Mouse (Mus musculus) G1E (cell line): ENCODE measurements around the gene Fam133b. TPM values are rescaled to one million over a fixed set of nuclear protein-coding genes. Genes with fewer than 3 reads are reported as not detected.

Experiments used
- ATAC-seq: 2 replicates; pipeline ENCODE4 v1.8.0; 2016; ENCODE audit warnings: mild to moderate bottlenecking; ENCODE audit not compliant: insufficient number of reproducible peaks, poor library complexity, low FRiP score, severe bottlenecking; ENCODE audit errors: extremely low read depth
- DNase-seq: peaks from one replicate; pipeline ENCODE4 v3.0.0; 2012; ENCODE audit warnings: low spot score
- H3K27me3 ChIP-seq: 2 replicates; pipeline ENCODE4 v1.6.1; 2012; ENCODE audit warnings: mild to moderate bottlenecking, low read length, inconsistent platforms; ENCODE audit not compliant: insufficient read depth
- H3K36me3 ChIP-seq: replicated peaks from 2 replicates; pipeline ENCODE3; 2012; ENCODE audit warnings: mild to moderate bottlenecking, inconsistent platforms
- H3K4me1 ChIP-seq: 2 replicates; pipeline ENCODE4 v1.6.1; 2012; ENCODE audit warnings: low read depth, low read length, inconsistent platforms, mixed read lengths; ENCODE audit not compliant: insufficient read depth
- H3K4me3 ChIP-seq: 2 replicates; pipeline ENCODE4 v1.5.1; 2012; ENCODE audit warnings: low read depth, mild to moderate bottlenecking, inconsistent platforms, low read length, moderate library complexity, mixed read lengths
- H3K9me3 ChIP-seq: replicated peaks from 2 replicates; pipeline ENCODE4 v1.6.1; 2012; ENCODE audit warnings: inconsistent platforms
- CTCF ChIP-seq: IDR thresholded peaks from 2 replicates; pipeline ENCODE4 v1.5.1; 2012; ENCODE audit warnings: low read depth, low read length, inconsistent platforms, mixed read lengths
- GATA1 ChIP-seq: IDR thresholded peaks from 2 replicates; pipeline ENCODE4 v1.6.1; 2012; ENCODE audit warnings: borderline replicate concordance, low read length, inconsistent platforms, mixed read lengths
- GATA2 ChIP-seq: IDR thresholded peaks from 2 replicates; pipeline ENCODE4 v1.6.1; 2012; ENCODE audit warnings: low read depth, low read length, inconsistent platforms, borderline replicate concordance
- POLR2AphosphoS5 ChIP-seq: IDR thresholded peaks from 2 replicates; pipeline ENCODE4 v1.6.1; 2012; ENCODE audit warnings: low read depth, low read length, inconsistent platforms; ENCODE audit not compliant: insufficient replicate concordance
- TAL1 ChIP-seq: conservative IDR thresholded peaks from 2 replicates; pipeline ENCODE4 v1.6.1; 2012; ENCODE audit warnings: low read depth, low read length, inconsistent platforms, mixed read lengths
- polyA plus RNA-seq: library from polyadenylated mRNA; stranded (reverse); fragments of >175 nt; gene quantifications from 2 replicates; pipeline ENCODE4 v1.2.3, GENCODE M21; 2012
- total RNA-seq, 2 experiments: library from RNA; stranded (forward) in 1 of 2; stranded (reverse) in 1 of 2; fragments of 200-1000 nt in 1 of 2; fragments of >200 nt in 1 of 2; fragmentation: Nextera tagmentation in 1 of 2; gene quantifications; 2 replicates each; pipeline ENCODE4 v1.2.3; 2014 to 2017

The Fam133b gene
- total and polyA plus RNA-seq, 3 experiments: 16.9 to 76.2 (median 59.0) TPM

DNA sequence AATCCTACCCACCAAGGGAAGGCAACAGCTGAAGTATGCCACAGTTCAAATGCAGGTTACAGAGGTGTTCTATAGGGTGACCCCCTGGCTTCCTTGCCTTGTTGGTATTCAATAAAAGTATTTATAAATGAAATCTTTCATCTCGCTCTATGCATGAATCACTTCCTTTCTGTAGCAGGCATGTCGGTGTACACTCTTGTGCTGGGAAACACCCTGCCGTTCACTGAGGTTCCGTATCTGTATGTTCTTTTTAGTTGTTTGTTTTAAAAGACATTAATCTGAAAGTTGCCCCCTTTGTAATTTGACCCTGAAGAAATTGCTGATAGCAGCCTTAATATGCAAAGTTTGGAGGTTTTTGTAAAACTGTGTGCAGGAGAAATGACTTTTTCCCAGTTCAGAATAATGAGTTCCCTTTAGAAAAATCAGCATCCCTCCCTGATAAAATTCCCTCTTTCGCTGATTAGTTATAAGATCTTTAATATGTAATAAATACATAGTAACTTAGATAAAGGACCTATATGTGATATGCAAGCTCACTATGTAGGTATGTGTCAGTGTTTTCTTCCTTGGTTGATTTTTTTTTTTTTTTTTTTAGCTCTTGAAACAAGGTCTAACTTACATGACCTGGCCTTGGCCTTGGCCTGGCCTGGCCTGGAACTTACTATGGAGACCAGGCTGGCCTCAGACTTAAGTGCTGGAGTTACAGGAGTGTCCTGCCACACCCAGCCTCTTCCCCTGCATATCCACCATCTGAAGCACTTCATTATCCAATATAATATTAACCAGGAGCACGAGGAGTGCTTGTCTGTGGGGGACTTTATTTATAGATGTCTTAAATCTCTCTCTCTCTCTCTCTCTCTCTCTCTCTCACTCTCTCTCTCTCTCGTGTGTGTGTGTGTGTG lies 34.9 kb upstream of the Fam133b start:
- Histone ChIP-seq H3K4me1 (peaks cover 78% of the 10 kb centered on the region), H3K4me3 (no peak overlapping the region), H3K27me3 (no peaks in the 10 kb centered on the region), H3K36me3 (peaks cover 66% of the 10 kb centered on the region), H3K9me3 (no peaks in the 10 kb centered on the region)
- no peak for ATAC-seq
- no peak for TF ChIP-seq GATA1
- TF ChIP-seq POLR2AphosphoS5: no peak
- no peak for TF ChIP-seq GATA2
- TF ChIP-seq CTCF: no peak
- TF ChIP-seq TAL1: no peak
- no peak for DNase-seq

GRCm38 (mm10) chr5:3509503-3509902 lies 34.1 kb upstream of the Fam133b start:
- H3K4me1 ChIP-seq: peaks cover 78% of the 10 kb centered on the region
- TF ChIP-seq POLR2AphosphoS5 (no peak), GATA2 (no peak), TAL1 (no peak), CTCF (no peak), GATA1 (no peak)
- peaks cover 63% of the 10 kb centered on the region for H3K36me3 ChIP-seq
- H3K9me3 ChIP-seq: no peaks in the 10 kb centered on the region
- H3K4me3 ChIP-seq: no peak overlapping the region
- DNase-seq (no peak), ATAC-seq (no peak)
- no peaks in the 10 kb centered on the region for H3K27me3 ChIP-seq

- peaks cover 63% of the 10 kb centered on the region for H3K36me3 ChIP-seq
- no peak overlapping the region for H3K4me3 ChIP-seq
- no peaks in the 10 kb centered on the region for H3K9me3 ChIP-seq
- peaks cover 81% of the 10 kb centered on the region for H3K4me1 ChIP-seq
- DNase-seq (no peak), ATAC-seq (no peak)
- TF ChIP-seq TAL1 (no peak), POLR2AphosphoS5 (no peak), CTCF (no peak), GATA1 (no peak)
- no peaks in the 10 kb centered on the region for H3K27me3 ChIP-seq
Observed at GRCm38 (mm10) chr5:3511097-3511795, 32.4 kb upstream of the Fam133b start.

GRCm38 (mm10) chr5:3512584-3512983 lies 31.0 kb upstream of the Fam133b start:
- Histone ChIP-seq H3K27me3 (no peaks in the 10 kb centered on the region), H3K4me3 (no peak overlapping the region), H3K4me1 (peaks cover 82% of the 10 kb centered on the region), H3K36me3 (peaks cover 64% of the 10 kb centered on the region), H3K9me3 (no peaks in the 10 kb centered on the region)
- ATAC-seq: peak; percentile 29
- DNase-seq: peak; percentile 43
- TF ChIP-seq GATA1 (no peak), TAL1 (peak; percentile 73), GATA2 (no peak), POLR2AphosphoS5 (no peak), CTCF (no peak)

- TF ChIP-seq TAL1 (peak; percentile 31; the same call in 1 of the 2 replicates), POLR2AphosphoS5 (no peak), GATA1 (no peak)
- DNase-seq (peak; percentile 56), ATAC-seq (peak; percentile 81)
- peaks cover 82% of the 10 kb centered on the region for H3K4me1 ChIP-seq
- H3K27me3 ChIP-seq: no peaks in the 10 kb centered on the region
- peaks cover 76% of the 10 kb centered on the region for H3K36me3 ChIP-seq
- H3K9me3 ChIP-seq: no peaks in the 10 kb centered on the region
- H3K4me3 ChIP-seq: peak overlapping the region; percentile 71
Observed at GRCm38 (mm10) chr5:3514901-3515311, 28.7 kb upstream of the Fam133b start.

- ATAC-seq: 0 out of 2 replicates have a peak, but pooled peaks have one; percentile 24
- Histone ChIP-seq H3K4me3 (peak overlapping the region; percentile 71), H3K36me3 (peaks cover 77% of the 10 kb centered on the region)
Observed at GRCm38 (mm10) chr5:3515477-3515876, 28.2 kb upstream of the Fam133b start.

More at GRCm38 (mm10) chr5:3515477-3515876, 28.2 kb upstream of the Fam133b start:
- DNase-seq: no peak
- TF ChIP-seq CTCF (no peak), POLR2AphosphoS5 (no peak), TAL1 (no peak), GATA1 (no peak), GATA2 (no peak)
- Histone ChIP-seq H3K4me1 (peaks cover 81% of the 10 kb centered on the region), H3K27me3 (no peaks in the 10 kb centered on the region), H3K9me3 (no peaks in the 10 kb centered on the region)
